Mouse (Mus musculus) right cerebral cortex, adult 2 months (tissue): Measurements from ENCODE around the gene Lipo4.
"Not testable (repeated sequence)": the region's sequence is repeated elsewhere in the genome, so short reads cannot be mapped to it uniquely, and the experiment has no call there.

Experiments
- DNase-seq, 2 experiments: peaks; one replicate each; pipeline ENCODE4 v3.0.0; 2021 to 2022; ENCODE audit warnings: low spot score in 2 of 2

Lipo4 gene

GRCm38 (mm10) chr19:33517680-33518079 lies at the start of gene Lipo4:
Lipo4 (minus strand) TSS chr19:33517780.
- no peak for DNase-seq

GRCm38 (mm10) chr19:33456426-33456825 lies 61.2 kb downstream of the Lipo4 start:
- DNase-seq: not testable (repeated sequence)

GRCm38 (mm10) chr19:33453725-33454124 lies 63.9 kb downstream of the Lipo4 start:
- no peak for DNase-seq
